Mouse (Mus musculus): ENCODE results near the gene Mest.

Gene Mest

DNA sequence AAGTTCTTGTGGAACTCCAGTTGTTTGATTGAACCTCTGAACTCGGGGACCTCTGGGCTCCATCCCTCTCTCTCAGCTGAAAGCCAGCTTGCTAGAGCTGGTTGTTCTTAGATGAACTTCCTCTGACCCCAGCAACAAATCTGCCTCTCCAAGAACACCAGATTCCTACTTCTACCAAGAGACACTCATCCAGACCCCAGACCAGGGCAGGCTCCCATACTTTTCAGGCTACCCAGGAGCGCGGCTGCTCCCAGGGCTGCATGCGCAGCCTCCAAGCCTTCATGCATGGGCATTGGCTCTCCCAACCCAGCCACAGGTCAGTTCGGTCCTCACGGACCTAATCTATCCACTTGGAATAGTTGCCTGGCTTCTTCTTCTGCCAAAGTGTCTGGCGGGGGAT lies at the start of gene Mest:
Mest (plus strand) TSS at position 217 of the 400 bp plus-strand sequence.
- no peak for DNase-seq (ENCODE audit: low spot score)

- peak; percentile 68 for DNase-seq (ENCODE audit: low spot score)
Measured at GRCm38 (mm10) chr6:30673764-30674561, 49.4 kb upstream of the Mest start.

- DNase-seq (ENCODE audit: low spot score) = no peak
Measured at GRCm38 (mm10) chr6:30674714-30675280, 48.5 kb upstream of the Mest start.

DNA sequence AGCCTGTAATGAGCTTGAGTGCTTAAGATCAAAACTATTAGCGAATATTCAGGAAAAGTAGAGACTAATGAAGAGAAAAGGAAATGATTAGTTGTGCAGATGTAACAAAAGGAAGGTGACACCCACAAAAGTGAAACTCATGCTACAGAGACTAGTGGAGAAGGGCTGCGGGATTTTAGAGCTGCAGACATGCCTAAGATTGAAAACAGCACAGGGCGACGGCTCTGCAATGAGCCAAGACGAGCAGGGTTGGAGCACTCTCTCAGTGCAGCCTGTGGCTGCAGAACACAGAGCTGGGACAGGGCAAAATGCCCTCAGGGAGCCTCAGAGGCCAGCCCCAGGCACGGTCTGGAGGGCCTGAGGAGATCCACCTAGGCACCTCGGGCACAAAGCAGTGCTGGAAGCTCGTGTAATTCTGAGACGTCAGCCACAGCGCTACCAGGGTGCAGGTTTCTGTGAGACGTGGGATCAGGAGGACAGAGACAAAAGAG lies 48.0 kb upstream of the Mest start:
- DNase-seq (ENCODE audit: low spot score) = peak; percentile 54

DNA sequence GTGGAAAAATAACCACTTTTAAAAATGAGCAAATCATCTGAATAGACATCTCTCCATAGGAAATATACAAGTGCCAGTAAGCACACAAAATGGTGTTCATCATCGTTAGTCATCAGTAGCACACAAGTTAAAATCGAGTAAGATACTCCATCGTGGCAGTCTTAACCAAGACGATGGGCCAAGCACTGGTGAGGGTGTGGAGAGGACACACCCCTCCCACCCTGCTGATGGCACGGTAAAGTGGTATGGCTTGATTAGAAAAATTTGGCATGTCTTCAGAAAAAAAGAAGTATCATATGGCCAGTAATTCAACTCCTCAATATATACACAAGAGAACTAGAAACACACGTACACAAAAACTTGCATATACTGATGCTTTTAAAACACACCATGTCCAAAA lies 46.8 kb upstream of the Mest start:
- DNase-seq (ENCODE audit: low spot score) = no peak

DNA sequence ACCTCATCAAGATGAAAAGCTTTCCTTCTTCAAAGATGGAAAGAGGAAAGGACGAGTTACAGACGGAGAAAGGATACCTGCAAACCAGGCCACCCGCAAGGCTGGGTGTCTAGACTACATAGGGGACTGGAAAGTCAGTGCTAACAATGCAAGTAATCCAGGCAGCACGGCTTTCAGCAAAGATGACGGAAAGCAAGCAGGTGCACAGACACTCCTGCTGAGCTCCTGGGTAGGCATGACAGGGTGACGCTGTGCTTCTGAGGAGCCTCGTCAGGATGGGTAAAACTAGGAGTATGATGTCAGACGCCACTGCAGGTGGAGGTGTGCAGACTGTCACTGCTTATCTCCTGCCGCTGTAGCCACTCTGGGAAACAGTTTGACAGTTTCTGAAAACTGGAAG lies 45.8 kb upstream of the Mest start:
- no peak for DNase-seq (ENCODE audit: low spot score)

- no peak for DNase-seq (ENCODE audit: low spot score)
Measured at GRCm38 (mm10) chr6:30678482-30678881, 44.9 kb upstream of the Mest start.

GRCm38 (mm10) chr6:30679567-30679966 lies 43.8 kb upstream of the Mest start:
- no peak for DNase-seq (ENCODE audit: low spot score)

- DNase-seq (ENCODE audit: low spot score) = no peak
Measured at GRCm38 (mm10) chr6:30680442-30680841, 42.9 kb upstream of the Mest start.

DNA sequence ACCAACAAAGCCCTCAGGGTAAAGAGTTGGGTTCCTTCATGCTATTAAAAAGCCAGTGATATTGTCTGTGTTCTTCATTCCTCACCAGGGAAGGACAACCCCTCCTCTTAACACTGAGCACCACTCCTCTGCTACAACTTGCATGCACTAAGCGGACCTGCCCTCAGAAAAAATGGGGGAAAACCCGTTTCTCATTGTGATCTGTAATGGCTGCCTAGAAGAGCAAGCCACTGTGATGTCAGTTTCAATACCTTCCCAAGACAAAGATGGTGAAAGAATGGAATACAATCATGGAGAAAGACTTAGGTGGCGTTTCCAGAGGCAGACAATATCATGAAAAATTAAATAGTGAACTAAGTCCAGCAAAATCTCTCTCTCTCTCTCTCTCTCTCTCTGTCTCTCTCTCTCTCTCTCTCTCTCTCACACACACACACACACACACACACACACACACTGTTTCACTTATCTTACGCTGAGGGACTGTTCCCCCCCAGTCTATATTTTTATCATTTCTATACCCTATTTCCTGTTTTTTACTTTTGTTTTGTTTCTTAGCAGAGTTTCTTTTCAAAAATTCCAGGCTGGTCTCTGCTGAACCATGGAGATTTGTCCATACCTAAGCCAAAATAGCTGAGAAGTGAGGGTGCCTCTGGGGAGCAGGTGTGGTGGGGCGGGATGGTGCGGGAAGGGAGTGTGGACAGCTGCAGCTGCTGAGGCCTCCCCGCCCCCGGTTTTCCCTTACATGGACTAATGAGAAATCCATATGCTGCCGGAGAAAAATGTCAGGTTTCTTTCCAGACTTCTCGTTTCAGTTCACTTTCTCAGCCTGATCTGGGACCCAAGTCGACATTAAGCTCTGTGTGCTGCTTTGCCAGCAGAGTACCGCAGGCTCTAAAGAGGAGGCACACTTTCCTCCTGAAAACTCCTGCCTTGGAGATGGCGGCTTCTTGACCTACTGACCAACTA lies 41.1 kb upstream of the Mest start:
- peak; percentile 56 for DNase-seq (ENCODE audit: low spot score)

GRCm38 (mm10) chr6:30684570-30684969 lies 38.8 kb upstream of the Mest start:
- DNase-seq (ENCODE audit: low spot score) = no peak

DNA sequence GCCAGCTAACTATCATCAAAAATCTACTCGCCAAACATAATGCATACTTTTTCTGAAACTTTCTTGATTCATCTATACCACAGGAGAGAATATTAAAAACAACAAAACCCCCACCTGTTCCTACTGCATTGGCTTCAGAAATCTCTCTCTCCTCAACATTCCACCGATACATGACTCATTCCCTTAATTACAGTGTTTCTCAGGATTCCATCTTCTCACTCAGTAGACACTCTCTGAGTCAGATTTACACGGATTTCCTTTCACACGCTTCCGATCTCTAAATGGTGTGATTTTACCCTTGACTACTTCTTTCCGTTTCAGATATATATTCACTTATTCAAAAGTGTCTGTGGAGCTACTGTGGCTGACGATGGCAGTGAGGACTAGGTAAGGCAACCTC lies 36.1 kb upstream of the Mest start:
- no peak for DNase-seq (ENCODE audit: low spot score)

DNA sequence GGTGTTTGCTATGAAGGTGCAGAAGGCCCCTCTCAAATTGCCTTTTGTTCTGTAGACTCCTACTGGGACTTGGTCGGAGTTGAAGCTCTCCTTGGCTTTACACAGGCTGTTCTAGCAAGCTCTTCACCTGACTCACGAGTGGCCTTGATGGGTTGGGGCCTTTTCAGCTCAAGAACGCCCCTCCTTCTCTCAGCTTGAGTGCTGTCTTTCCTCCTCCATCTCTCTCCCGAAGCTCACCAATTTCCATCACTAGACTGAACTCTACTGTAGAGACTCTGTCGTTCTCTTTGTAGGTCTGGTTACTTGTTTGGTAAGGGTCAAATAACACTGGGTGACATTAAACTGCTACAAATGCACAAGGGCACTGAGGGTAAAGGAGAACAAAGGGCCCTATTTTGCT lies 30.5 kb upstream of the Mest start:
- no peak for DNase-seq (ENCODE audit: low spot score)

GRCm38 (mm10) chr6:30693350-30693991 lies 29.9 kb upstream of the Mest start, which contains the start of gene Cep41:
Cep41 (minus strand) TSS chr6:30693749.
- peak; percentile 97 for DNase-seq (ENCODE audit: low spot score)

DNA sequence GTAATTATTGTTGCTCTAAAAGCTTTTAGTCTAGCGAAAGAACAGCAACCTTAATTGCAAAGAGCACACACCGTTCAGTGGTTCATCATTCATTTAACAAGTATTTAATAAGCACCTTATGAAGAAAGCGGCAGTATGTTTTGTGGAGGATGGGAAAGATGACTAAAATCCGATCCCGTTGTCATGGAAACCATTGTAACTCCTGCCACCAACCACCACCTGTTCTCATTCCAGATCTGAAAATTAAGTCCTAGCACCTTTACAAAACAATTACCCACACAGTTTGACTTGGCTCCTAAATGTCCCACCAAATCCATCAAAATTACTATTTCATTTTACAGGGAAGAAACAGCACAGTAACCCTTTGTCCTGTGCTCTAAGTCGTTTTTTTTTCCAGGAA lies 29.1 kb upstream of the Mest start:
- DNase-seq (ENCODE audit: low spot score) = no peak

DNA sequence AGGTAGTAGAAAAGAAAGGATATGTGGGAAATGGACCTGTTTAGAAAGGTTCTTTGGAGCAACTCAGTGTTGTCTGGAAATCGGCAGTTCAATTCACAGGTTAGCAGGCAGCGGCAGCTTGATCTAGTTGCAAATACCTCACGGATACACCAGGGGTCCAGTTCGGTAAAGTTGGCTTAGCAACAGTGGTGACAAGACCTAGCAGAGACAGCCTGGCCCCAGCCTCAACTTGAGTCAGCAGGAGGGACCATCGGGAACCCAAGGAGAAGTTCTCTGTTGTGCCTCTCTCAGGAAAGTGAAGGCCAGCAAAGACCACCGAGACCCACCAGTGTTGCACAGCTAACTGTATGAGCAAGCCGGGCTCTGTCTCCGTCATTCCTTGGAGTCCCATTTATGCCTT lies 28.2 kb upstream of the Mest start:
- DNase-seq (ENCODE audit: low spot score) = no peak

DNA sequence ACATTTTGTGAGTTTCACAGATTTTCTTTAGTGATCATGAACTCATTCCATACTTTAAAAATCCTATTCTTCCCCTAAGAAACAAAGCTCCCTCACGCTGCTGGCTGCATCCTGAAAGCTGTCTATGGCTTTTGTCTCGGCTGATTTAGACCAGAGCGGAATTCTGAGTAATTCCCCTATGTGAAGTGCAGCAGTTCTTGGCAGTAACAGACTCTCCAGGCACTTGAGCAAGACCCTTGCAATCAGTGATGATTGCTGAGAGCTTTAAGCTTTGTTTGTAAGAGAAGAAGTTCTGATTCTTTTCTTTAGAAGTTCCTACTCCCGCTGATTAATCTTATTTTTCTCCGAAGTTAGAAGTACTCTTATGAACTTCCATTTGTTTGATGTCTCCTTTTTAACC lies 25.9 kb upstream of the Mest start:
- no peak for DNase-seq (ENCODE audit: low spot score)

DNA sequence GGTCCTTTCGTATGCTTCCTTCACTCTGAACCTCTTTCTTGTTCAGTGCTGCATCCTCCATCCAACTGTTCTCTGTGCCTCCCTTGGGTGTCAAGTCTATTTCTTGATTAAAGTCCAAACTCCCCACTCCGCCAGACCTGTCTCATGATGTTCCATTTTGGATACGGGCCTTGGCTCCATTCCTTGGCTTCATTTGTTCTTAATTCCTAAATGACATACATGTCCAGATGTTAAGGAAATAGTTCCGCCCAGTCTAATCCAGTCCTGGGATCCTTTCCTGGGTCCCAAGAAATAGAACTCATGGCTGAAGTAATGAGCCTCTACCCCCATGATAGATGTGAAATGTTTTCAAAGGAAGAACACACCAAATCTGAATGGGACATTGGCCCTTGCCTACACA lies 25.3 kb upstream of the Mest start:
- no peak for DNase-seq (ENCODE audit: low spot score)

- DNase-seq (ENCODE audit: low spot score) = no peak
Measured at GRCm38 (mm10) chr6:30700182-30700581, 23.2 kb upstream of the Mest start.

DNA sequence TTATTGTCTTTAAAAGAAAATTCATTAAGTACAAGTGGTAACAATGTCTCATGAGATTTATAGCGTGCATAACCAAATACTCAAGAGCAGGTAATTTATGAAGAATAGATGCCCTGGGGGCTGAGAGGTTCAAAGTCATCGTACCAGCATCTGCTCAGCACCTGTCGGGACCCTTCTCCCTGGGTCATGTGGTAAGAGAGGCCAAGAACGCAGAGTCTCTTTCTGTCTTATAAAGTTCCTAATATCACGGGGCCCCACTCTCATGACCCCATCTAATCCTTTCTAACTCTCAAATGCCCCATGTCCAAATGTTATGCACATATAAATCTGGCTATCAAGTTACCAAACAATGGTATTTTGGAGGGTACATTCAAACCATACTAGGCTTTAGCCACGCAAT lies 20.5 kb upstream of the Mest start:
- DNase-seq (ENCODE audit: low spot score) = no peak

GRCm38 (mm10) chr6:30703476-30703875 lies 19.9 kb upstream of the Mest start:
- no peak for DNase-seq (ENCODE audit: low spot score)
